Mouse (Mus musculus): ENCODE data around the gene 4930442H23Rik.
"Not testable (repeated sequence)": the region's sequence is repeated elsewhere in the genome, so short reads cannot be mapped to it uniquely, and the experiment has no call there.

The 4930442H23Rik gene

GRCm38 (mm10) chr10:81197305-81197704 is 13.7 kb upstream of the 4930442H23Rik start:
- DNase-seq: no peak

- DNase-seq: no peak
Observed at GRCm38 (mm10) chr10:81196470-81197065, 12.9 kb upstream of the 4930442H23Rik start.

GRCm38 (mm10) chr10:81195300-81195699 is 11.7 kb upstream of the 4930442H23Rik start:
- DNase-seq: no peak

GRCm38 (mm10) chr10:81193991-81194774 is 10.5 kb upstream of the 4930442H23Rik start:
- DNase-seq: peak; percentile 61

- no peak for DNase-seq
Observed at GRCm38 (mm10) chr10:81192968-81193501, 9.4 kb upstream of the 4930442H23Rik start.

GRCm38 (mm10) chr10:81192270-81192967 is 8.8 kb upstream of the 4930442H23Rik start:
- DNase-seq: peak; percentile 87

GRCm38 (mm10) chr10:81191342-81191982 is 7.8 kb upstream of the 4930442H23Rik start:
- no peak for DNase-seq

GRCm38 (mm10) chr10:81190912-81191321 is 7.3 kb upstream of the 4930442H23Rik start:
- no peak for DNase-seq

- DNase-seq: no peak
Observed at GRCm38 (mm10) chr10:81190236-81190911, 6.7 kb upstream of the 4930442H23Rik start.

- DNase-seq: no peak
Observed at GRCm38 (mm10) chr10:81189821-81190220, 6.2 kb upstream of the 4930442H23Rik start.

- DNase-seq: no peak
Observed at GRCm38 (mm10) chr10:81187161-81187560, 3.5 kb upstream of the 4930442H23Rik start.

- DNase-seq: no peak
Observed at GRCm38 (mm10) chr10:81184765-81185164, 1.1 kb upstream of the 4930442H23Rik start.

- DNase-seq: peak; percentile 94
Observed at GRCm38 (mm10) chr10:81182336-81183333, 1.0 kb downstream of the 4930442H23Rik start, which contains the start of gene Dapk3. Gene Dapk3 (plus strand): TSS chr10:81183005.

GRCm38 (mm10) chr10:81181860-81182259 is 1.8 kb downstream of the 4930442H23Rik start:
- DNase-seq: not testable (repeated sequence)

GRCm38 (mm10) chr10:81180946-81181345 is 2.7 kb downstream of the 4930442H23Rik start:
- DNase-seq: no peak

GRCm38 (mm10) chr10:81179451-81180342 is 4.0 kb downstream of the 4930442H23Rik start:
- no peak for DNase-seq

- DNase-seq: no peak
Observed at GRCm38 (mm10) chr10:81178927-81179326, 4.7 kb downstream of the 4930442H23Rik start.

- DNase-seq: no peak
Observed at GRCm38 (mm10) chr10:81177958-81178712, 5.5 kb downstream of the 4930442H23Rik start.

GRCm38 (mm10) chr10:81177491-81177925 is 6.1 kb downstream of the 4930442H23Rik start:
- DNase-seq: no peak

Data from right cerebral cortex, postnatal 14 days (tissue).